Mouse (Mus musculus) gastrocnemius, postnatal 25 days (tissue): ENCODE results near the gene Rfx7. TPM values are rescaled to one million over a fixed set of nuclear protein-coding genes. Genes with fewer than 3 reads are reported as not detected.
A peak's percentile ranks its signal among the peaks of the same experiment; 100 is the strongest.

Experiments used
- DNase-seq: peaks from one replicate; pipeline ENCODE4 v3.0.0; 2022
- long read RNA-seq, 2 experiments: library from polyadenylated mRNA; stranded (forward); transcript quantifications; one replicate each; pipeline ENCODE4 v2.0.0; 2021
- total RNA-seq, 2 experiments: library from RNA; stranded (reverse); gene quantifications; 1 replicate in 1 of 2; 2 replicates in 1 of 2; pipeline ENCODE4 v1.2.3; 2021

Rfx7 gene
- total RNA-seq = 10 to 100 TPM; 16.9 to 20.7 TPM
- long read RNA-seq, experiment 1, full-length matches to known transcripts = 3 of 6 reads
- long read RNA-seq, experiment 1, partial matches to known transcripts = 0 of 6 reads
- long read RNA-seq, experiment 1, other reads (novel, unspliced or antisense) = 3 of 6 reads
- long read RNA-seq, experiment 2, full-length matches to known transcripts = 4 of 11 reads
- long read RNA-seq, experiment 2, partial matches to known transcripts = 0 of 11 reads
- long read RNA-seq, experiment 2, other reads (novel, unspliced or antisense) = 7 of 11 reads

DNA sequence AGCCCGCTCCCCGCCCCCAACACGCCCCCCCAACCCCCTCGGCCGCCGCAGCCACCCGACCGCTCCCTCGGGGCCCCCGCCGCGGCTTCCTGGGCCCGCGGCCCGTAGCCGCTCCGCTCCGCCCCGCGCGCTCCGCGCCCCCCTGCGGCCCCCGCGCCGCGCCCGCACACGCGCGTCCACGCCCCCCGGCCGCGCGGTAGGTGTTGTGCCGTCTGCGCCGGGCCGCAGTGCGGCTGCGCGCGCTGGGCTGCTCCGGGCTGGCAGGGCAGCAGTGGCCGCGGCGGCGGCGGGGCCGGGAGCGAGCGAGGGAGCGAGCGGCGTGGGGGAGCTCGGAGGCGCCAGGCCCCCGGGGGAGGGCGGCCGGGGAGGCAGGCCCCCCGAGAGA is at the start of gene Rfx7:
TSS of gene Rfx7 (plus strand) at position 245 of the 385 bp plus-strand sequence.
- DNase-seq = peak; percentile 74

DNA sequence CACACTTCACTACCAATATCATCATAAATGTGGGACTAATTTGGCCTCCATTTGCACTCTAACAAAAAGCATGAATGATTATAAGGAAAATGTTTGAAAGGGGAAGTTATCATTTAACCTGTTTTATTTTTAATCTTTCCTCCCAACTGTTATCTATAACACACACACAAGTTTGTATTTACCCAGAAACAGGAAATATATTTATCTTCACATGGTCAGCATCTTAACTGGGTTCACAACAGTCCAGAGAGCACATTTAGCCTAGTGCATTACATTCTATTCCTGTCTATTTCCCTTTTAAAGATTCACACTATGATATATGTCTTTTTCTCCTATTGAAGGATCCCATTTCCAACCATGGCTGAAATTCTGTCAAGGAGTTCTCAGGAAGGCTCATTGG is 43.5 kb upstream of the Rfx7 start:
- DNase-seq = no peak

DNA sequence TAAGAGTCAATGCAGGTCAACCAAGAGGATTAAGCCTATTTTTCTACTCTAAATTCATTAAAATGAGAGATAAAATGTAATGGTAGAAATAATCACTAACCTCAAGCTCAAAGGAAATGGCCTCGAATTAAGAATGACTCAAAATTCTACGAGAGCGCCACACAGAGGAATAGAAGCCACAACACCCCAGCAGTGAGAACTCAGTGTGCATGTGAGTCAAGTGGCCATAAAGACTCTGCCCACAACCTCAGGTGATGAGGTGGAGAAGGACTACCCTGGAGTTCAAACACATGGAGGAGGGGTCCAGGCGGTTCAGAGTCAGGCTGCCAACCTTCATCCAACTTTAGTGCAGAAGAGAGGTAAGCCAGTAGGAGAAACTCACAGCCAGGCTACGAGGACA is 42.9 kb upstream of the Rfx7 start:
- DNase-seq = no peak

DNA sequence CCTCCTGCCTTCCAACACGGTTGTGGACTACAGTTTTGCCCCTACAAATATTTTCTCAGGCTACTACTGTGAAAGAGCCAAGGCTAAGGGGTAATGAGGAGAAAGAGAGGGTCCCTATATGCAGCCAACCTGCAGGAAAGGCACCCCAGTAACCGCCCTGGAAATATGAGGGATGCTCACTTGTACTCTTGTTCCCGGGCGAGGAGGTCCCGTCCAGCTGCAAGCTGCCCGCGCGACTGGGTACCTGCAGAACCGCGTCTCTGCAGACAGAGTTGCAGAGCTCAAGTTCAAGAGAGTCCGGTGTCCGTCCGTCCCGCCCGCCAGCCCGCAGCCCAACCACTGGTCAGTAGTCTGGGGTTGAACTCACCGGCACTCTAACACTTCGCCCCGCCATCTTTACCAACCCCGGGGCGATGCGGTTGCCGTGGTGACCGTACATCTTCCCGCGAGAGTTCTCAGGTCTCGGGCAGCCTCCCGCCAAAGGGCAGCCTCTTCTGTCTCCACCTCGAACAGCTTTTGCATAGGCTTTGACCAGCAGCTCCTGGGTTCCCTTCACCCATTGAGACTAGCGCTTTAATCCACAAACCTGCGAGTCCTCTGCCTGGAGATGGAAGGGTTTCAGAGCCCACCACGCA is 40.4 kb upstream of the Rfx7 start:
- DNase-seq = peak; percentile 86

DNA sequence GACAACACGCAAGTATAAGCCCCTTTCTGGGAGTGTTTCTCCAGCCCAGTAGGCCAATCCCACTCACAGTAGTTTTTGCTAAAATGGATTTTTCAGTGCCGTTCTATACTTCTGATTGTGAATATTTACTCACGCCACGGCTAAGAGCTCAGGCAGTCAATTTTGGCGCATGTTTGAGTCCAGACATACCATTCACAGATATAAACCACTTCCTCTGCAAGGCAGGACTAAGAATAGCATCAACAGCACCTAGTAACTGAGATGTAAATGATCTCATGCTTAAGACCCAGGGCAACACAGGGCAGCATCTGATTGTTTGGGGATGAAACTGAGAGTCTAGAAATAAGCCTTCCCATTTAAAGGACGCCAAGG is 39.9 kb upstream of the Rfx7 start, which contains the start of gene Tex9:
TSS of gene Tex9 (minus strand) at position 19 of the 372 bp plus-strand sequence.
- no peak for DNase-seq

DNA sequence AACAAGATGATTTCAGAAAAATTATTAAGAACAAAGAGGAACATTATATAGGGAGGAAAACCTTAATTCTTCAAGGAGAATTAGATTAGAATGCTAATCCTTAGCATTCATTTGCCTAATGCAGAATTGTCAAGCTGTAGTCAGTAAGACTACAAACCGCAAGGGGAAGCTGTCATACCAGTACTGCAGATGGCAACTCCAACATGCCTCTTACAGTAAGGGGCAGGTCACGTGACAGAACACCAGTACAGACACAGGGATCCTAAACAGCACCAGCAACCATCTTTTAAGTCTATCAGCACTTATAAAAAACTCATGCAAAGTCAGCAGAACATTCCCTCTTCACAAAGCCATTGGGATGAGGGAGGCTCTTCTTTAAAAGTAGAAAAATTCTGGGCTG is 38.6 kb upstream of the Rfx7 start:
- no peak for DNase-seq

DNA sequence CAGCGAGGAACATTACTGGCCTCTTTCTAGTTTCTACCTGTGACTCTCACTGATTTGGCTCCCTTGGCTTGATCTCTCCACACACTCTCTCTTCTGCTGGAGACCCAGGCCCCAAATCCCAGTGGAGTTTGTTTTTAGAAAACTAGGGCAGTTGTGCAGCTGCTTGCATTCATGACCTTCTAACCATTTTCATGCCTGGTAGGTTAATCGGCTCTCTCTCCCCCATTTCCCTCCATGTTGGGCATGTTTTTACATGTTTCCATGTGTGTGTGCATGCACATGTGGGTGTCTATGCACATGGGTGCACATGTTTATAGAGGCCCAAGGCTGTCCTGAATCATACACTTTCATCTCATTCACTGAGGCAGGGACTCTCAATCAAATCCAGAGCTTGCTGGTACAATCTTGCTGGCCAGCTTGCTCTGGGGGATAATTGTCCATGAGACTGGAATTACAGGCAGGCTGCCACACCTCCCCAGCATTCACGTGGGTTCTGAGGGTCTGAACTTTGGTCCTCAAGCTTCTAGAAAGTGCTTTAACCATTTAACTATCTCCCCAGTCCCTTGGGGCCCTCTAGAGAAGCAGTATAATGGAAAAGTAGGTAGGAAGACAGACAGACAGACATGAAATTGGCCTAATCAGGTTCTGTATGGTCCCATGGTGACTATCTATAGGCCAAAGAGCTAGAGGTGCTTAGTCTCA is 37.9 kb upstream of the Rfx7 start:
- DNase-seq = no peak

DNA sequence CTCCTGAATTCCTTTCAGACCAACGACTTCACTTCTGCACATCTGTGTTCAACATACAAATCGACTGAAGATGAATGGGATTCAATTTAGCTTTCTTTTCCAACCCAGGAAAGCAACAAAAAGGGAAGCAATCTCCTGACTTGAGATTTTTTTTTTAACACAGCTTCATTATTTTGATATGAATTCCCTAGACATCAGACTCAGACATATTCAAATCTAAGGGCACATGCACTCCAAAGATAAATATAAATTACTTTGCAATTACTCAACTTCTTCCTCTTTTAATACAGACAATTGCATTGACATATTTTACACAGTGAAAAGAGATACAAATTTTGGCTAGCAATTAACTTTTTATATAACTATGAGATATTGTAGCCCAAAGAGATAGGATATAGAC is 35.3 kb upstream of the Rfx7 start:
- no peak for DNase-seq

DNA sequence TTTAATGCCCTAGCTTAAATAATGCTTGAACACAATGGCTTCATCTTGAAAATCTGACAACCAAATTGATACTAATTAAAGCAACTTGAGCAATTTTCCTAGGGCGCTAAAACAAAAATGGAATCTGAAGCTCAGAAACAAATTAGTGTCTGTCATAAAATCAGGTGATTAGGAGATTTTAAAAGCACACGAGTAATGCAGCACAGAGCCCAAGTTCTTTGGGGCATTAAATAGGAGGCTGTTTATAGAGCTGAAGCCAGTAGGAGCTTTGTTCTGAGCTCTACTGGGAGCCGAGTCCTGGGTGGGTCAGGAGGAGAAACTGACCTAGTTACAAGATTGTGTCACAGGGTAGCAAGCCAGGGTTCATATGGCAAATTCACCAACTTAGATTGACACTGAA is 34.9 kb upstream of the Rfx7 start:
- DNase-seq = no peak

DNA sequence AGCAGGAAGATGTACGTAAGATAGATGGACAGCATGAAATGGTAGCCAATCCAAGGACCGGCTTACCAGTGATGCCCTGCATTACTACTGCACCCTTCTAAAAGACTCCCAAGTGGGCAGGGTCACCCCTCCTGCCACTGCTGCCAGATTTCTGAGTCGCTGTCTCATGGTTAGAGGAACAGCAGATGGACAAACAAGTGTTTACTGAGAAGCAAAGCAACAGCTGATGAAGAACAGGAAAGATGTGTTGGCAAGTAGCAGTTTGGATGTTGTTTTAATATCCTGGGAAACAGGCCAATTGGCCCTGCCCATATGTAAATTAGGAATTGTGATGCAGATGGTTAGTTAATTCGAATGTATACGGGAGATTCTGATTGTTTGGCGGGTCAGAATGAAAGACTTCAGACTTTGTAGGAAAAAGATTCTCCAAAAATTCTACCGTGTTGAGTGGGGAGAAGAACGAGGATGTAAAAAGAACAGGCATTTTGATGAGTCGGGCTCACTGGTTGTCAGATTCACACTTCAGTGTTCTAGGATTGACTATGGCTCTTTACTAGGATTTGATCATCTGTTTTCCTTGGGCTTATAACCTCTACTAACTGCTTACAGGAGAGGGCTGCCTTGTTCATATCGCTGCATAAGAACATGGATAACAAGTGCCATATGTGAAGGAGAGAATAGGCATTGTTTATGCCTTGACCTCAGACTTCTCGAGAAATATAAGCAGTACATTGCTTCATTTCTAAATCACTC is 19.6 kb upstream of the Rfx7 start:
- no peak for DNase-seq

DNA sequence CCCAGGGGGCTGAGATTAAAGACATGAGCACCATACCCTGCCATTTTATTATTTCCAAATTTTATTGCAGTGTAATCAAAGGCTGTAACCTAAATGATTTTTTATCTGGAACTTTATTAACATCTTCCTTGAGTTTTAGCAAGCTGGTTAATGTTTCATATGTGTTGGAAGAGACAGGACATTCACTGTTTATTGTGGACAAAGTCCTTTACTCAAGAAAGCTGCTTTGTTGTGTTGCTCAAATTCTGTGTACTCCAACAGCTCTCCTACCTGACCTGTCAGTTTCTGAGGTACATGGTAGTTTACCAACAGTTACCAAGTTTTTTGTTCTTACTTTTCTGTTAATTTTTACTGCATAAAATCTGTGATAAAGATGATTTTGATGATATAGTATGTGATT is 16.7 kb upstream of the Rfx7 start:
- no peak for DNase-seq

DNA sequence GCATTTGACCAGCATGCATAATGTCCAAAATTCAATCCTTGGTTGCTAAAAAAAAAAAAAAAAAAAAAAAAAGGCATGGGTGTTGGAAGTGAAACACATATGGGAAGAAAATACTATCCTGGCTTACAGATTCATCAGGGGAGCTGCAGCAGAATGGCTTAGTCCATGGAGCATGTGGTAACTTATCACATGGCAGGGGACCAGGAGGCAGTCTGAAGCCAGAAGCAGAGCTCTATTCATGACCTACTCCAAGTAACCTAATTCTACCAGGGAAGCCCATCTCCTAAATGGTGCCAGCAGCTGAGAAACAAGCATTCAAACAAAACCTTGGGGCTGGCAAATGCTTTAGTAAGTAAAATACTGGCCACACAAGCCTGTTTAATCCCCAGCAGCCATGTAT is 12.8 kb upstream of the Rfx7 start:
- no peak for DNase-seq

DNA sequence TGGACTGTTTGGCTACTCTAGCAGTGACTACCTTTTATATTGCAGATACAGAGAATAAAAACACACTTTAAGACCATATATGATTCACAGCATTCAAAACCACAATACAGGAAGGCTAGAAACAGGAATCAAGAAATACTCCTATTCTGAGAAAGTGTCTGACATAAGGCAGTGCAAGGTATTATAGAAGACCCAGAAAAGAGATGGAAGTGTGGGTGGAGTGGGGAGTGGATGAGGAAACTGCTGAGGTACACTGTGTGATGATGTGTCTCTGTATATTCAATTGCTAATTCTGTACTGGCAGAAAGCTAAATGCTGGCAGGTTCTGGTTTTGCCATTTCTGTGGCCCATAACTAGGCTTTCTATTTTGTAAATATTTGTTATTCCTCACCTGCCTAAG is 11.2 kb upstream of the Rfx7 start:
- DNase-seq = no peak

DNA sequence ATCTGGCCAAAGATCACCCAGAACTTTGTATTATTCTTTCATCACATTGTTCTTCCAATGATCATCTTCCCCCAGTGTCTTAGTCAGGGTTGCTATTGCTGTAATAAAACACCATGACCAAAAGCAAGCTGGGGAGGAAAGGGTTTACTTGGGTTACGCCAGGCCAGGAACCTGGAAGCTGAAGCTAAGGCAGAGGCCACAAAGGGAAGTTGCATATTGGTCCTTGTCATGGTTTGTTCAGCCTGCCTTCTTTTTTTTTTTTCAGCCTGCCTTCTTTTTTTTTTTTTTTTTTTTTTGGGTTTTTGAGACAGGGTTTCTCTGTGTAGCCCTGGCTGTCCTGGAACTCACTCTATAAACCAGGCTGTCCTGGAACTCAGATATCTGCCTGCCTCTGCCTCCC is 5.9 kb upstream of the Rfx7 start:
- DNase-seq = no peak

DNA sequence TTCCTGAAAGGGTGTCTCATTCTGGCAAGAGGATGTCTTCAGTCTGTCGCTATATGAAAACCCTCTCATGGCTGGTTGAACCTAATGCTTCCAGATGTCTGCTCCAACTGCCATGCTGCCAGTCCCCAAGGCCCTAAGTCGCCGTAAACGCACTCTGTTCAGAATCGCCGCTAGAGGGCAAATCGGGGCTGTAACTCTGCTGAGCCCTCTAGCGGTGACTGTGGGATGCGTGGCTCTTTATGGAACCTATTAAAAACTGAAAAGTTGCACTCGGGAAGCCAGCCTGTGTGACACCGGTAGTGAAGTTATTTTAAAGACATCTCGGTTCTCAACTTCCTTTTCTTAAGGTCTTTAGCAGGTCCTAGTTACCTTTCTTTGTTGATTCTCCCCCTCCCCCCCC is 1.8 kb upstream of the Rfx7 start:
- DNase-seq = peak; percentile 80

DNA sequence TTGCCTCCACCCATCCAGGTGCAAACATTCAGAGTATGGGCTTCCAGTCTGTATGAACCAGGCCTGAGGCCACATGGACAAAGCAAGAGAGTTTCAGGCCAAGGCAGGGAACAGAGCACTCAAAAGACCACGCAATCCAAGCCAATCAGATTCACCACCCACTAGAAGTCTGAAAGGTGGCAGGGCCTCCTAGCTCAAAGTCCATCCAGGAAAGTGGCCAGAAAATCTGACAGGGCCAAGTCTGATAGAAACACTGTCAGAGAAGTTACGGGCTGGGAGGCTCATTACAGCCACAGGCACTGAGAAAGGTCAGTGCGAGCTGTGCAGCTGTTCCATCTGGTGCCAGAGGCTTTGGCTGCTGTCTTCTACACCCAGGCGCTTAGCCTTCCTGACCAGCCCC is 1.2 kb upstream of the Rfx7 start:
- peak; percentile 77 for DNase-seq

DNA sequence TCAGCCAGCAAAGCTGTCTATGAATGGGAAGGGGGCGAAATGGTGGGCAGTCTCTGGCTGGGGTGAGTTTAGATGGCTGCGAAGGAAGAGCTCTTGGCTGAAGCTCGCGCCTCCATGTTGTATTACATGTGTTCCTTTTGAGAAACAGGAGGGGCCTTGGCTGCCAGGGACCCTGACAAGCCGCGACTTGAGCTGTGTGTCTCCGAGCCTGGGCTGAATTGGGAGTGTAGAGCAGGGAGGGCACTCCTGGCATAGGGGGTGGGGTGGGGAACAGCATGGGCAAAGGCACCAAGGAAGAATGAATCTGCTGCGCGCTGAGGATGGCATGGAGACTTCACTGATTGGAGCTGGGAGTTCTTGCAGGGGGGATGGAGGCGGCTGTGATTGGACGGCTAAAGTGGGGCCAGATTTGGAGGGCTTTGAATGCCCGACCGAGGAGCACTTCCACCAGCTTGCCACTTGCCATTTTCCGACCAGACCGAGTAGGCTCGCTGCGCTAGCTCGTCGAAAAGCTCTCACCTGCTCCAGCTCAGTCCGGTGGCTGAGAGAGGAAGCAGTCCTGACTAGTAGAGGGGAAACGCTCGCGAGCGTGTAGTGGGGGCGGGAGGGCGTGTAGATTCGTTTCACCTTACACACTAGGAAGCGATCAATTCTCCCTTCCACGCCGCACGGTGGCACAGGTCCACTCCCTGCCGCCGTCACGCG is 597 bp upstream of the Rfx7 start:
- DNase-seq = peak; percentile 78

DNA sequence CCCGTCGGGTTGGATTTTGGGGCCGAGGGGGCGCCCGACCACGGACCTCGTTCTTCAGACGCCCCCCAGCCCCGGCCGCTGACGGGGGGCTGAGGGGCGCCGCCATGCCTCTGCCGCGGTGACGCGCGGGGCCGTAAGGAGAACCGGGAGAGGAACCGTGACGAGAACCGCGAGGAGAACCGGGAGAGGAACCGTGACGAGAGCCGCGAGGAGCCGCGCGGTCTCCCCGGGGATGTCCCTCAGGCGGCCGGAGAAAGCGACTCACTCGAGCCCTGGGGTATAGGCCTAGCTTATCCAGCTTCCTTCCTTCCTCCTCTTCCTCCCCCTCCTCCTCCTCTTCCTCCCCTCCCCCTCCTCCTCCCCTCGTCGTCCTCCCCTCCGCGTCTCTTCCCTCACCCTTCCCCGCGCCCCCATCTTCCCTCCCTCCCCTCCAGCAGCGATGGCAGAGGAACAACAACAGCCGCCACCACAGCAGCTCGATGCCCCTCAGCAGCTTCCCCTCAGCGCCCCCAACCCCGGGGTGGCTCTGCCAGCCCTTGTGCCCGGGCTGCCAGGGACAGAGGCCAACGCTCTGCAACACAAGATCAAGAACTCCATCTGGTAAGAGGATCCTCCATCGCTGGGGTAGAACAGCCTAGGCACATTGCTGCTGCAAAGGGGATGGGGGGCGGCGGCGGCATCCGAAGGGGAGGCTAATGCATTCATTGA is 495 bp downstream of the Rfx7 start:
- peak; percentile 60 for DNase-seq

DNA sequence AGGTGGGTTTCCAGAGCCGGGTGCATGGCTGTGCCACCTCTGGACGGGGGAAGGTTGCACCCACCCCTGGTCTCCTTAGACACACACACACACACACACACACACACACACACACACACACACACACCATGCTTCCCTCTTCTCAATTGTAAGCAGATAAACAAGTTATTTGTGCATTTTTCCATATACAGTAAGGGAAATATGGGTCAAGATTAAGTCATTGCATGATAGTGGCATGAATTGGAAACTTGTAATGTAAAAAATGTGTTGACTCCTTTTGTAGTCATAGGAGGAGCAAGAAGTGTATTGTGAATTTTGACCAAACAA is 1.0 kb downstream of the Rfx7 start:
- no peak for DNase-seq

DNA sequence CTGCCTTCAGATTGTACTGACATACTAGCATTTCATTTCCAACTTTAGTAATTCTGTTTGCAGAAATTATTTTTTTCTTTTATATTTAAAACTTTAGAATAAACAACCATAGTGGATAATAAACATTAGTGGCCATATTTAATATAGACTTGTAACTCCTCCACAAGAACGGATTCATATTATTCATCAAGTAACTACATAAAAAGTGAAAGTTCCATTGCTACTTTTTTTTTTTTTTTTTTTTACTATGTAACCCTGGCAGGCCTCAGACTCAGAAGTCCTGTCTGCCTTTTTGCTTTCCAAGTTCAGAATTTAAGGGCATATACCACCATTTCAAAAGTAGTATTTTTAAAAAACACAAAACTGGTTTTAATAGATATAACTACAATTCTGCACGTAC is 2.9 kb downstream of the Rfx7 start:
- DNase-seq = no peak

DNA sequence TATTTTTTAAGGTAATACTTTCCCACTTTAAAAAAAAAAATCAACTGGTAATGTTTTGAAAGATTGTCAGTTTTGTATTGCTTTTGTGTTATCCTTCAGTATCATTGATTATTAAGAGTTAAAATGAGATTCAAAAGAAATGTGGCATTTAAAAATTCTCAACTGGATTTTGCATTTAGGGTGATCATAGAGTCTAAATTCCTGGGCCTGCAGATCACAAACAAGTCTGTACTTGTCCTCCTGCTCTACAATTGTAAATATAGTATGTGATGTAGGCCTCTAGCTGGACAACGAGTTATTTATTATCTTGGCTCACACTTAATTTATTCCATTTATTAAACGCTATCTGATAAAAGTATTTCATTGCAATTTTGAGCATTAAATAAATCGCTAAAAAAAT is 3.4 kb downstream of the Rfx7 start:
- DNase-seq = no peak

DNA sequence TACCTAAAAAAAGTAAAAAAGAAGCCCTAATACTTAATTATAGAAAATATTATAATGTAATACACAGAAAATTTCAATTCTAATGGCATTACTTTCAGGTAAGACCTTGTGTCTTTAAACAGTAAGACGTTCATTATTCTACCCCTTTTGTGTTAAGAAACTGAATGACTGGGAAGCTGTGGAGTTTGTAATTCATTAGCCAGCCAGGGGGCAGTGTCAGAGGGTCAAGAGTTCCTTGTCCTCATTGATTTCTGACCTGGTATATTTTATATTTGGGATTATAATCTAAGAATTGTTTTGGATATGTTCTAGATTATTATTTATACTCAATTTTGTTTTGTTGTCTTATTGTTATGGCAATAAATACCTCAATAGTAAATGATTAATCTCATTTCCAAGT is 5.0 kb downstream of the Rfx7 start:
- DNase-seq = no peak
